Mouse (Mus musculus) testis, adult 2 months (tissue): ENCODE results near the gene Cnih3.

ENCODE experiments used
- CTCF ChIP-seq: fragments of 200-500 bp; IDR thresholded peaks from 2 replicates; pipeline ENCODE4 v1.5.1; 2012; ENCODE audit warnings: low read depth, mild to moderate bottlenecking, inconsistent platforms, low read length, moderate library complexity; ENCODE audit not compliant: control insufficient read depth, insufficient read depth, insufficient replicate concordance
- POLR2A ChIP-seq: fragments of 200-500 bp; IDR thresholded peaks from 2 replicates; pipeline ENCODE4 v1.6.1; 2012; ENCODE audit warnings: low read depth, mild to moderate bottlenecking, inconsistent platforms, low read length, moderate library complexity; ENCODE audit not compliant: control insufficient read depth

- TF ChIP-seq CTCF (no peak), POLR2A (no peak)
Measured at GRCm38 (mm10) chr1:181408086-181408975, 55.9 kb downstream of the Cnih3 start.
